Mouse (Mus musculus): ENCODE data around the gene Gm4788.
"Not testable (repeated sequence)": the region's sequence is repeated elsewhere in the genome, so short reads cannot be mapped to it uniquely, and the experiment has no call there.

Gene Gm4788

GRCm38 (mm10) chr1:139781143-139781542 lies at the start of gene Gm4788:
Gene Gm4788 (minus strand): TSS chr1:139781243.
- no peak for DNase-seq (ENCODE audit: low read depth, low spot score)

GRCm38 (mm10) chr1:139808594-139808993 lies 27.6 kb upstream of the Gm4788 start:
- DNase-seq (ENCODE audit: low read depth, low spot score), result no peak

GRCm38 (mm10) chr1:139769913-139770312 lies 11.1 kb downstream of the Gm4788 start:
- DNase-seq (ENCODE audit: low read depth, low spot score), result not testable (repeated sequence)

- not testable (repeated sequence) for DNase-seq (ENCODE audit: low read depth, low spot score)
Observed at GRCm38 (mm10) chr1:139716681-139717080, 64.4 kb downstream of the Gm4788 start.

- not testable (repeated sequence) for DNase-seq (ENCODE audit: low read depth, low spot score)
Observed at GRCm38 (mm10) chr1:139716249-139716648, 64.8 kb downstream of the Gm4788 start.

GRCm38 (mm10) chr1:139649921-139650320 lies 131.1 kb downstream of the Gm4788 start:
- not testable (repeated sequence) for DNase-seq (ENCODE audit: low read depth, low spot score)
